Mouse (Mus musculus): Measurements from ENCODE around the gene Anks3.

- TF ChIP-seq CTCF (IDR thresholded peaks at IDR 0.05; ENCODE audit: low read depth) (peak; percentile 96), EP300 (IDR thresholded peaks at IDR 0.05; ENCODE audit: low read depth) (no peak)
These were observed 49.9 kb downstream of the Anks3 start for GRCm38 (mm10) chr16:4913783-4914735.
